Mouse (Mus musculus) liver, embryonic 11.5 days (tissue): ENCODE results near the gene Gm10197. TPM values are rescaled to one million over a fixed set of nuclear protein-coding genes. Genes with fewer than 3 reads are reported as not detected.

Experiments used
- ATAC-seq: fragments of 200-750 bp; cut with Nextera tagmentation; replicated peaks from 2 replicates; pipeline ENCODE4 v1.8.0; 2017; ENCODE audit warnings: moderate number of reproducible peaks, mild to moderate bottlenecking, moderate TSS enrichment, moderate library complexity; ENCODE audit not compliant: low FRiP score
- DNase-seq: peaks from one replicate; pipeline ENCODE4 v3.0.0-alpha.2; 2017; ENCODE audit warnings: low spot score
- H3K27ac ChIP-seq: fragments of 300-500 bp; sonication (generic); 2 replicates; pipeline ENCODE4 v1.5.1; 2014; ENCODE audit warnings: mild to moderate bottlenecking, low read depth, low read length, control low read depth
- H3K27me3 ChIP-seq: fragments of 300-500 bp; sonication (generic); replicated peaks from 2 replicates; pipeline ENCODE4 v1.6.1; 2014; ENCODE audit warnings: low read length, mixed read lengths; ENCODE audit not compliant: control insufficient read depth, insufficient read depth
- H3K36me3 ChIP-seq: fragments of 300-500 bp; sonication (generic); 2 replicates; pipeline ENCODE4 v1.6.1; 2014; ENCODE audit warnings: mild to moderate bottlenecking, low read length, moderate library complexity, mixed read lengths; ENCODE audit not compliant: control insufficient read depth, insufficient read depth
- H3K4me1 ChIP-seq: fragments of 300-500 bp; sonication (generic); replicated peaks from 2 replicates; pipeline ENCODE4 v1.6.1; 2014; ENCODE audit warnings: low read length, mixed read lengths; ENCODE audit not compliant: control insufficient read depth, insufficient read depth
- H3K4me2 ChIP-seq: fragments of 300-500 bp; sonication (generic); 2 replicates; pipeline ENCODE4 v1.6.1; 2014; ENCODE audit warnings: mild to moderate bottlenecking, control low read depth, moderate library complexity
- H3K4me3 ChIP-seq: fragments of 300-500 bp; sonication (generic); 2 replicates; pipeline ENCODE4 v1.5.1; 2014; ENCODE audit warnings: low read depth, low read length, control low read depth
- H3K9ac ChIP-seq: fragments of 300-500 bp; sonication (generic); 2 replicates; pipeline ENCODE4 v1.6.1; 2014; ENCODE audit warnings: low read depth, low read length, control low read depth
- H3K9me3 ChIP-seq: fragments of 300-500 bp; sonication (generic); 2 replicates; pipeline ENCODE4 v1.6.1; 2016; ENCODE audit warnings: low read length, inconsistent platforms, mixed read lengths; ENCODE audit not compliant: control insufficient read depth
- WGBS: fragments of 180-500 bp; shearing (Covaris S2); extraction: QIAGEN DNeasy Blood & Tissue Kit; methylation state at CpG from one replicate; pipeline ENCODE4 v1.1.7; 2014; 5-methylcytosine and 5-hydroxymethylcytosine counted together
- polyA plus RNA-seq: library from polyadenylated mRNA; unstranded; fragments of >200 nt; fragmentation: Nextera tagmentation; extraction: Ambion mirVana; gene quantifications from 2 replicates; pipeline ENCODE4 v1.2.1, GENCODE M21; 2014

Gm10197 gene
- polyA plus RNA-seq, 1 experiment from 2014 or later: not detected

GRCm38 (mm10) chr19:53359160-53360033, 12.2 kb downstream of the Gm10197 start:
- no peak for DNase-seq
- H3K36me3 ChIP-seq: no peaks in the 10 kb centered on the region
- no peaks in the 10 kb centered on the region for H3K4me1 ChIP-seq
- no peak overlapping the region for H3K9ac ChIP-seq
- no peak overlapping the region for H3K4me3 ChIP-seq
- H3K27me3 ChIP-seq: no peaks in the 10 kb centered on the region
- ATAC-seq: no peak
- H3K9me3 ChIP-seq: no peaks in the 10 kb centered on the region
- WGBS: 79% methylated on average over 22 of the region's 22 CpGs
- no peak overlapping the region for H3K27ac ChIP-seq
- no peak overlapping the region for H3K4me2 ChIP-seq

GRCm38 (mm10) chr19:53355065-53355464, 16.5 kb downstream of the Gm10197 start:
- Histone ChIP-seq H3K9ac (no peak overlapping the region), H3K4me1 (no peaks in the 10 kb centered on the region), H3K4me3 (no peak overlapping the region), H3K27ac (no peak overlapping the region), H3K36me3 (peaks cover 4% of the 10 kb centered on the region; the same call in 1 of the 2 replicates), H3K4me2 (no peak overlapping the region), H3K27me3 (no peaks in the 10 kb centered on the region), H3K9me3 (no peaks in the 10 kb centered on the region)
- DNase-seq (no peak), ATAC-seq (no peak)
- WGBS: 89% methylated on average over 16 of the region's 16 CpGs

GRCm38 (mm10) chr19:53354271-53355000, 17.1 kb downstream of the Gm10197 start:
- WGBS: 84% methylated on average over 7 of the region's 7 CpGs
- Histone ChIP-seq H3K9me3 (no peaks in the 10 kb centered on the region), H3K27me3 (no peaks in the 10 kb centered on the region), H3K4me1 (no peaks in the 10 kb centered on the region), H3K36me3 (peaks cover 4% of the 10 kb centered on the region; the same call in 1 of the 2 replicates), H3K4me3 (no peak overlapping the region), H3K27ac (no peak overlapping the region), H3K4me2 (no peak overlapping the region), H3K9ac (no peak overlapping the region)
- no peak for DNase-seq
- ATAC-seq: no peak

- no peak overlapping the region for H3K4me2 ChIP-seq
- H3K4me1 ChIP-seq: no peaks in the 10 kb centered on the region
- no peak overlapping the region for H3K27ac ChIP-seq
- no peak for ATAC-seq
- no peak for DNase-seq
- peaks cover 4% of the 10 kb centered on the region; the same call in 1 of the 2 replicates for H3K36me3 ChIP-seq
- 90% methylated on average over 7 of the region's 7 CpGs for WGBS
- no peaks in the 10 kb centered on the region for H3K27me3 ChIP-seq
- H3K4me3 ChIP-seq: no peak overlapping the region
- no peaks in the 10 kb centered on the region for H3K9me3 ChIP-seq
- no peak overlapping the region for H3K9ac ChIP-seq
Measured at GRCm38 (mm10) chr19:53353864-53354263, 17.7 kb downstream of the Gm10197 start.

- H3K9ac ChIP-seq: no peak overlapping the region
- peaks cover 3% of the 10 kb centered on the region; the same call in 1 of the 2 replicates for H3K36me3 ChIP-seq
- DNase-seq: no peak
- H3K4me3 ChIP-seq: no peak overlapping the region
- H3K27me3 ChIP-seq: no peaks in the 10 kb centered on the region
- no peaks in the 10 kb centered on the region for H3K4me1 ChIP-seq
- no peak overlapping the region for H3K27ac ChIP-seq
- ATAC-seq: no peak
- 86% methylated on average over 14 of the region's 14 CpGs for WGBS
- H3K4me2 ChIP-seq: no peak overlapping the region
- no peaks in the 10 kb centered on the region for H3K9me3 ChIP-seq
Measured at GRCm38 (mm10) chr19:53345766-53346165, 25.8 kb downstream of the Gm10197 start.

GRCm38 (mm10) chr19:53344062-53344461, 27.5 kb downstream of the Gm10197 start:
- Histone ChIP-seq H3K4me3 (no peak overlapping the region), H3K9ac (no peak overlapping the region), H3K27ac (no peak overlapping the region), H3K27me3 (no peaks in the 10 kb centered on the region), H3K4me2 (0 out of 2 replicates have a peak overlapping the region, but pooled peaks have one; percentile 12), H3K4me1 (0 out of 2 replicates have a peak, but pooled peaks cover 6% of the 10 kb centered on the region), H3K9me3 (no peaks in the 10 kb centered on the region), H3K36me3 (0 out of 2 replicates have a peak, but pooled peaks cover 3% of the 10 kb centered on the region)
- ATAC-seq (no peak), DNase-seq (no peak)
- 87% methylated on average over 16 of the region's 16 CpGs for WGBS

GRCm38 (mm10) chr19:53343174-53343881, 28.2 kb downstream of the Gm10197 start:
- H3K27ac ChIP-seq: no peak overlapping the region
- 87% methylated on average over 13 of the region's 13 CpGs for WGBS
- 0 out of 2 replicates have a peak, but pooled peaks cover 6% of the 10 kb centered on the region for H3K4me1 ChIP-seq
- ATAC-seq (no peak), DNase-seq (no peak)
- H3K9ac ChIP-seq: no peak overlapping the region
- no peaks in the 10 kb centered on the region for H3K27me3 ChIP-seq
- no peaks in the 10 kb centered on the region for H3K9me3 ChIP-seq
- peaks cover 5% of the 10 kb centered on the region; the same call in 1 of the 2 replicates for H3K36me3 ChIP-seq
- no peak overlapping the region for H3K4me2 ChIP-seq
- H3K4me3 ChIP-seq: no peak overlapping the region

GRCm38 (mm10) chr19:53340423-53340822, 31.1 kb downstream of the Gm10197 start:
- 21% methylated on average over 6 of the region's 6 CpGs for WGBS
- Histone ChIP-seq H3K4me3 (no peak overlapping the region), H3K9me3 (no peaks in the 10 kb centered on the region), H3K27me3 (no peaks in the 10 kb centered on the region), H3K4me2 (peak overlapping the region; percentile 22), H3K27ac (no peak overlapping the region), H3K36me3 (peaks cover 12% of the 10 kb centered on the region; the same call in 1 of the 2 replicates), H3K4me1 (0 out of 2 replicates have a peak, but pooled peaks cover 6% of the 10 kb centered on the region), H3K9ac (no peak overlapping the region)
- ATAC-seq (no peak; the same call in 1 of the 2 replicates), DNase-seq (no peak)
